Mouse (Mus musculus) brain, embryonic 14.5 days (tissue): ENCODE measurements around the gene Srp72. TPM values are rescaled to one million over a fixed set of nuclear protein-coding genes. Genes with fewer than 3 reads are reported as not detected.
A peak's percentile ranks its signal among the peaks of the same experiment; 100 is the strongest.

Experiments used
- DNase-seq: peaks from one replicate; pipeline ENCODE4 v3.0.0-alpha.2; 2011; ENCODE audit warnings: low read depth
- CTCF ChIP-seq: fragments of 200-500 bp; IDR thresholded peaks from 2 replicates; pipeline ENCODE4 v1.5.1; 2012; ENCODE audit warnings: inconsistent platforms, mild to moderate bottlenecking, moderate library complexity, borderline replicate concordance; ENCODE audit not compliant: insufficient read depth, insufficient read length; ENCODE audit errors: extremely low read depth
- POLR2A ChIP-seq: fragments of 200-500 bp; IDR thresholded peaks from 2 replicates; pipeline ENCODE4 v1.6.1; 2012; ENCODE audit warnings: mild to moderate bottlenecking, inconsistent platforms, borderline replicate concordance; ENCODE audit not compliant: poor library complexity, insufficient read depth, insufficient read length, severe bottlenecking; ENCODE audit errors: extremely low read depth
- polyA plus RNA-seq: library from polyadenylated mRNA; depleted of rRNA; stranded (reverse); fragments of >200 nt; gene quantifications from 2 replicates; pipeline ENCODE4 v1.2.3, GENCODE M21; 2012; rRNA removed

Srp72 gene
- polyA plus RNA-seq, 1 experiment = 77.8 TPM

DNA sequence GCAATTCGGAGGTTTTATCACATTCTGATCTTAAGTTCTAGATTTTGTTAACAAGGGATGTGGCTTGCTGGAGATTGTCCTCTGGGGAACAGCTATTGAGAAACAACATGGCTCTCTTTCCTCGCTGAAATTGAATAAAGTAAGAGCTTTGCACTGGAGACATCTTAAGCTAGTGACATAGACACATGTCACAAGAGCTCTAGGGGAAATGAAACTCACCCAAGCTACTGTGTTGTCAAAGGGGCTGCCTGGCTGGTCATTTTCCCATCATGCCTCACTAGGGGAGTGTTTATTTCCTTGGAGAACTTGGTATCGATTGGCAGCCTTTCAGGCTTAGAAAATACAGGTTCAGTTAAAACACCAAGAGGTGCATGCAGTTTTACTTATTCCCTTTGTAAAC, 38.7 kb downstream of the Srp72 start:
- TF ChIP-seq CTCF (no peak), POLR2A (no peak)
- DNase-seq = no peak

DNA sequence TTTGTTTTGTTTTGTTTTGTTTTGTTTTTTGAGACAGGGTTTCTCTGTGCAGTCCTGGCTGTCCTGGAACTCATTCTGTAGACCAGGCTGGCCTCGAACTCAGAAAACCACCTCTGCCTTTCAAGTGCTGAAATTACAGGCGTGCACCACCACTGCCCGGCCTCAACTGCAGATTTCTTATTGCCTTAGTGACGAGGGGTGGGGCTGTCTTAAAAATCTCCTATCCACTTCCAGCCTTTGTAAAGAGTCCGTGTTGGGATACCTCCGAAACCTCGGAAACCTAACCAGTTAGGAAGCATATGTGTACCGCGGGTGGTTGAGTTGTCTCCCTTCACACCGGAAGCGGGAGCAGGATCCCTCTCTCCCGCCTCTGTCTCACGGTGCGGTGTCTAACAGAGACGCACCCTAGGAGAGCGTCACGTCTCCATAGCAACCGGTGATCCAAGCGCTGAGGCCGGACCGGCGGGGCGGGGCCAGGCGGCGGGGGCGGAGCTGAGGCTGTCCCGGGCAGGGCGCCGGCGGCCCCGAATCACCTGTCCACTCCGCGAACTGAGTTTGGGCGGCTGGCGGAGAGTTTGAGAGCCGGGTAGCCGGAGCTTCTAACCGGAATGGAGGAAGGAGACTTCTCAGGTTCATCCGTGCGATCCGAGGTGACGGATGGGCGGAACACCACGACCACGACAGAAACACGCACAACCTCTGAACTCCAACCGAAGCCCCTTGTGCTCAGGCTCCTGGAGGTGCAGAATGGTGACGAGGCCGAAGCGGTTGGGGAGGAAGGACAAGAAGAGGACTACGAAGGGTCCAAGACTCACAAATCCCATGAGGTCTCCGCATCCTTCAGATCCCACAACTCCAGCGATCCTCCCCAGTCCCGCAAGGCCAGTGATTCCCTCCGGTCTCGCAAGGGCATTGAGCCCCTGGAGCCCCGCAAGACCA, 41.3 kb downstream of the Srp72 start, which contains the start of gene Thegl:
Thegl (plus strand) TSS at position 480 of the 939 bp plus-strand sequence.
- DNase-seq = peak; percentile 88
- TF ChIP-seq POLR2A (no peak), CTCF (no peak)

DNA sequence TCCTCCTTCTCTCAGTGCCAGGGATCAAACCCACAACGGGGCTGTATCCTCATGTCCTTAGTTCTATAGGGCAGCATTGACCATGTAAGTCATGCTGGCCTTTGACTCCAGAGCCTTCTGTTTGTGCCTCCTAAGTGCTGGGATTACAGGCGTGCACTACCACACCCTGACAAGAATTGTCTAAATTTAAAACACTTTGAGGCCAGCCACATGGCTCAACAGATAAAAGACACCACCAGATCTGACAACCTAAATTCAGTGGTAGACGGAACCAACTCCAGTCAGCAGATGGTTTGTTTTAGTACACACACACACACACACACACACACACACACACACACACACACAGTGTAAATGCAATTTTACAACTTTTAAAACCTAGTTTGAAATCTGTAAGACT, 53.6 kb downstream of the Srp72 start:
- DNase-seq = no peak
- TF ChIP-seq POLR2A (no peak), CTCF (no peak)

DNA sequence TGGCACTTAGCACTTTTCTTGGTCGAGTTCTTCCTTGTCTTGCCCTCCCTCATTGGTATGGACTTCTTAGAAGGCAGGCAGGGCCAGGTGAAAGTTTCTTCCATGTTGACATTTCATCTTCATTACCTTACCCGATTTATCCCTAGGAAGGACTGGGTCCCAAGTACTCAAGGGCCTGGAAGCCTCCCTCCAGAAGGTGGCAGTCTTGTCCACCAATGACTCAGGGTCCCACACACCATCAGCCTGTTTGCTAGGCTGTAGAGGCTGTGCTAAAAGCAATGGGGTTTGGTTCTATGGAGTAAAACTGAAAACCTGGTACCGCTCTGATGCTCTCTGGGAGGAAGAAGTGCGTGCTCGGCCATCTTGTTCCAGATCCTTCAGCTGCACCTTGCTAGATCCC, 55.3 kb downstream of the Srp72 start:
- peak; percentile 51 for DNase-seq
- no peak for TF ChIP-seq POLR2A
- TF ChIP-seq CTCF = peak; percentile 50; the same call in 1 of the 2 replicates

DNA sequence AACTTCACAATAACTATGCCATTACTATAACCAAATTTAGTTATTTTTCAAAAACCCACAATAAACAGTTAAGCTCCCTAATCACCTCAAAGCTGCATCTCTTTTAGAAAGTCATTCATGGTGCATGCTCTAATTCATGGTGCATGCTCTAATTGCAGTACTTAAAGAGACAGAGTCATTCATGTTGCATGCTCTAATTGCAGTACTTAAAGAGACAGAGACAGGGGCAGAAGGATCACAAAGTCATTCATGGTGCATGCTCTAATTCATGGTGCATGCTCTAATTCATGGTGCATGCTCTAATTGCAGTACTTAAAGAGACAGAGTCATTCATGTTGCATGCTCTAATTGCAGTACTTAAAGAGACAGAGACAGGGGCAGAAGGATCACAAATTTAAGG, 60.6 kb downstream of the Srp72 start:
- peak; percentile 36 for DNase-seq

DNA sequence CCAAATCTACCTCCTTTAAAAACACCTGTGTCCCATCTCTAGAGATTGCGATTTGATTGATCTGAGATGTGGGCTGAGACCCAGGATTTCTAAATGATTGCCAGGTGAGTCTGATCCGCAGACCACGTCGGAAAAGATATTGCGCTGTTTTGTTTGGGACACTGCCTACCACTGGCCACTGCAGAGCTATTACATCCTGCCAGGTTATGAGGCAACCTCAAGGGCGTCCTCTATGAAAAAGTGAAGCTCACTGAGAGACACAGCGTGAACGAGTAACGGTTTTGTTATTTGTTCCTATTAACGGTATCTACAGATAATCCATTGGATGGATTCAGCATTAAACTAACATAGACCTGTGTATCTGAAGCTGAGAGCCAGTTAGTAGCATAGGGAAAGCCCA, 64.0 kb downstream of the Srp72 start:
- DNase-seq = no peak
- TF ChIP-seq POLR2A (no peak), CTCF (no peak)

DNA sequence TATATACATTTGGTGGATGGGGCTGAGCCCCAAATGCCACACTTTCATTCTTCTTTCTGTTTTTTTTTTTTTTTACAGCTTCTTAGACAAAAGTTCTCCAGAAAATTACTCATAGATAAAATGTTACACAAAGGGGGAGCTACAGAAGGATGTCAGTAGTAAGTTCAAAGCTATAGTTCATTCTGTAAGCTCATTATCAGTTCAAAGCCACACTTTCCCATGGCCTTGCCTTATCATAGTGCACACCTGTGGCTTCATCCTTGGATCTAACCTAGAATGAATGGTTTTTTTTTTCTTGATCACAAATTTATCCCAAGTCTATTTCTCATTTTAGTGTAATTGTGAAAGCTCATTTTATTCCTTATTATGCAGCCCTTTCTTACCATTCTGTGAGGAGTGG, 64.9 kb downstream of the Srp72 start:
- no peak for TF ChIP-seq POLR2A
- TF ChIP-seq CTCF = no peak
- DNase-seq = no peak

DNA sequence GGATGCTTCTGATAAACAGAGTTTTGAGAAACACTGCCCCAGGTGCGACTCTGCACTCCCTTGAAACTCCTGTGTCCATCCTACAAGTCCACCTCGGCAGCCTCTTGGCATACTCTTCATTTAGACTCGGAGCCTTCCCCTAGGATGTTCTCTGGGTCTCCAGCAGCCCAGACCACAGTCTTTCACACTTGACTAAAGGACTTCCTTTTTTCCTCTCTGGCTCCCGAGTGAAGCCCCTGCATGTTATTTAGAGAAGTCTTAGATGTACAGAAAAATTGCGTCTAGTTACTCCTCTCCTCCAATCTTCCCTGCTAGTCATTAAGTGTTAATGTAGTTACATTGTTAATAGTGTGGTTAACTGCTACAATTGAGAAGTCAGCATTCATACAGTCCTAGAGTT, 69.9 kb downstream of the Srp72 start:
- DNase-seq = no peak
- TF ChIP-seq CTCF (no peak), POLR2A (no peak)

Other genes starting within 250 kb of the Srp72 start
- gene Aasdh, start 69.2 kb upstream of the Srp72 start, polyA plus RNA-seq = 27.9 and 29.5 TPM in 2 replicates
- gene Paics, start 23.4 kb upstream of the Srp72 start, polyA plus RNA-seq = 94.4 and 103 TPM in 2 replicates
- gene Ppat, start 23.1 kb upstream of the Srp72 start, polyA plus RNA-seq = 9.3 and 10.3 TPM in 2 replicates
- gene Arl9, start 29.4 kb downstream of the Srp72 start, polyA plus RNA-seq = 0.48 and 1.1 TPM in 2 replicates
- 0.21 and 0.32 TPM in 2 replicates for gene Thegl, start 41.3 kb downstream of the Srp72 start, polyA plus RNA-seq
- gene Hopx, start 140.4 kb downstream of the Srp72 start, polyA plus RNA-seq = 22.5 and 28.1 TPM in 2 replicates
- 0.26 and 0.74 TPM in 2 replicates for gene Spink2, start 236.8 kb downstream of the Srp72 start, polyA plus RNA-seq